Mouse (Mus musculus) spleen, adult 18-20 months (tissue): ENCODE measurements around the gene Ubr2.

Experiments used
- DNase-seq, 2 experiments: peaks; one replicate each; pipeline ENCODE4 v3.0.0; 2022; ENCODE audit warnings: mixed read lengths in 2 of 2

The Ubr2 gene

GRCm38 (mm10) chr17:47002401-47002800 lies 8.0 kb downstream of the Ubr2 start:
- no peak for DNase-seq

- no peak for DNase-seq
Observed at GRCm38 (mm10) chr17:46998840-46999239, 11.5 kb downstream of the Ubr2 start.

- DNase-seq: no peak
Observed at GRCm38 (mm10) chr17:46996484-46996883, 13.9 kb downstream of the Ubr2 start.

- no peak for DNase-seq
Observed at GRCm38 (mm10) chr17:46995621-46996020, 14.7 kb downstream of the Ubr2 start.

GRCm38 (mm10) chr17:46994641-46995398 lies 15.5 kb downstream of the Ubr2 start:
- DNase-seq: no peak

- no peak for DNase-seq
Observed at GRCm38 (mm10) chr17:46993625-46994024, 16.7 kb downstream of the Ubr2 start.

- DNase-seq: no peak
Observed at GRCm38 (mm10) chr17:46987631-46988030, 22.7 kb downstream of the Ubr2 start.

- DNase-seq: no peak
Observed at GRCm38 (mm10) chr17:46980050-46980449, 30.3 kb downstream of the Ubr2 start.

- DNase-seq: peak; percentile 23 to 69
Observed at GRCm38 (mm10) chr17:46975183-46975582, 35.2 kb downstream of the Ubr2 start.

GRCm38 (mm10) chr17:46972603-46973002 lies 37.8 kb downstream of the Ubr2 start:
- DNase-seq: no peak

- DNase-seq: no peak
Observed at GRCm38 (mm10) chr17:46966892-46967291, 43.5 kb downstream of the Ubr2 start.

GRCm38 (mm10) chr17:46963186-46963585 lies 47.2 kb downstream of the Ubr2 start:
- DNase-seq: no peak

GRCm38 (mm10) chr17:46962153-46962552 lies 48.2 kb downstream of the Ubr2 start:
- DNase-seq: no peak

- no peak for DNase-seq
Observed at GRCm38 (mm10) chr17:46960216-46960615, 50.1 kb downstream of the Ubr2 start.

GRCm38 (mm10) chr17:46958045-46958444 lies 52.3 kb downstream of the Ubr2 start:
- DNase-seq: no peak

GRCm38 (mm10) chr17:46946276-46946675 lies 64.1 kb downstream of the Ubr2 start:
- DNase-seq: no peak

- no peak for DNase-seq
Observed at GRCm38 (mm10) chr17:46942421-46942820, 67.9 kb downstream of the Ubr2 start.

- no peak for DNase-seq
Observed at GRCm38 (mm10) chr17:46940461-46940860, 69.9 kb downstream of the Ubr2 start.

- peak; percentile 12 to 63 for DNase-seq
Observed at GRCm38 (mm10) chr17:46933557-46934348, 76.6 kb downstream of the Ubr2 start.

GRCm38 (mm10) chr17:46932961-46933360 lies 77.4 kb downstream of the Ubr2 start:
- no peak for DNase-seq

- DNase-seq: no peak
Observed at GRCm38 (mm10) chr17:46929897-46930296, 80.5 kb downstream of the Ubr2 start.

- no peak for DNase-seq
Observed at GRCm38 (mm10) chr17:46929277-46929676, 81.1 kb downstream of the Ubr2 start.

GRCm38 (mm10) chr17:46927781-46928180 lies 82.6 kb downstream of the Ubr2 start:
- no peak for DNase-seq

GRCm38 (mm10) chr17:46926941-46927340 lies 83.4 kb downstream of the Ubr2 start:
- DNase-seq: no peak
